Mouse (Mus musculus) embryonic fibroblast, embryonic 13.5 days (primary cell): Measurements from ENCODE around the gene Ptbp1. TPM values are rescaled to one million over a fixed set of nuclear protein-coding genes. Genes with fewer than 3 reads are reported as not detected.

Source experiments
- H3K27ac ChIP-seq: 2 replicates; pipeline ENCODE4 v1.5.1; 2012; ENCODE audit warnings: low read length, control low read depth, inconsistent platforms; ENCODE audit not compliant: insufficient read depth
- H3K4me1 ChIP-seq: 2 replicates; pipeline ENCODE4 v1.6.1; 2011; ENCODE audit warnings: low read length; ENCODE audit not compliant: control insufficient read depth, insufficient read depth
- H3K4me3 ChIP-seq: 2 replicates; pipeline ENCODE4 v1.5.1; 2011; ENCODE audit warnings: mild to moderate bottlenecking, control low read depth, low read length; ENCODE audit not compliant: insufficient read depth
- CTCF ChIP-seq: IDR thresholded peaks from 2 replicates; pipeline ENCODE4 v1.5.1; 2011; ENCODE audit warnings: mild to moderate bottlenecking, control low read depth, low read length, moderate library complexity, borderline replicate concordance; ENCODE audit not compliant: insufficient read depth
- POLR2A ChIP-seq: IDR thresholded peaks from 2 replicates; pipeline ENCODE4 v1.6.1; 2011; ENCODE audit warnings: low read depth, mild to moderate bottlenecking, control low read depth, low read length, moderate library complexity
- polyA plus RNA-seq: library from polyadenylated mRNA; stranded (reverse); fragments of >200 nt; gene quantifications from 2 replicates; pipeline ENCODE4 v1.2.4, GENCODE M21; 2011; ENCODE audit warnings: low read depth; ENCODE audit not compliant: missing spikeins, insufficient read length

The Ptbp1 gene
- polyA plus RNA-seq, 1 experiment, result 422 TPM

- H3K4me3 ChIP-seq, result no peak overlapping the region
- no peaks in the 10 kb centered on the region for H3K4me1 ChIP-seq
- TF ChIP-seq POLR2A (peak; percentile 36; the same call in 1 of the 2 replicates), CTCF (no peak)
- no peak overlapping the region for H3K27ac ChIP-seq
These were observed 11.0 kb downstream of the Ptbp1 start for GRCm38 (mm10) chr10:79865189-79865601.

- Histone ChIP-seq H3K27ac (no peak overlapping the region), H3K4me3 (no peak overlapping the region), H3K4me1 (no peaks in the 10 kb centered on the region)
- peak; percentile 48; the same call in 1 of the 2 replicates for TF ChIP-seq CTCF
- TF ChIP-seq POLR2A, result no peak
These were observed 11.6 kb downstream of the Ptbp1 start for GRCm38 (mm10) chr10:79865801-79866295.

DNA sequence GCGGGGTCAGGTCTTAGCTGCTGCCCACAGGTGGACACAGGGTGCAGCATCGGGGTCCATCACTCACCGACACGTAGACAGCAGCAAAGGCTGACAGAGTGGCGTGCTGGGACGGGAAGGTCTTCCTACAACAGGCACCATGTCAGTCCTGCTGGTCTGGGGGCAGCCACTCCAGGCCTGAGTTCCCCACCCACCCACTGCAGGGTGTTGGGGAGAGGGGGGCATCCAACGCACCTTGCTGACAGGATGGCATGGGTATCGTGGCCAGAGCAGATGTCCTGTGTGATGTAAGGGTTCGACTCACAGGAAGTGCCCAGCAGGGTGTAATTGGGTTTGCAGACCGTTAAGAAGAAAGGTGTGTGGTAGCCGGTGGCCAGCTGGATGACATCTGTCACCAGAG lies 12.4 kb downstream of the Ptbp1 start:
- H3K4me3 ChIP-seq, result no peak overlapping the region

DNA sequence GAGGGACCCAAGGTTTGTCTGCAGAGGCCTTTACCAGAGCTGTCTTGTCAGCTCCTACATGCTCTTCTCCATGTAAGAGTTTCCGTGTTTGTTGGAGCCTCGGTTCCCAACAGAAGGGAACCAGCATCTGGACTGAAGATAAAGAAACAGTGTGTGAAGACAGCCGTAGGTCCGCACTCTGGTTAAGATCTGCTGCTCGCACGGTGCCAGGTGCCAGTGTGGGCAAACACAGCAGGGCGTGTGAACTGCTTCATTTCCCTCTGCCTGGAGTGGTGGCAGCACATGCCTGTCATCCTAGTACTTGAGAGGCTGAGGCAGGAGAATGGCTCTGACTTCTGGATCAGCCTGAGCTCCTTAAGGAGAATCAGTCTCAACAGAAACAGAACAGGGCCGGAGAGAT lies 17.6 kb downstream of the Ptbp1 start:
- H3K4me3 ChIP-seq, result no peak overlapping the region
- TF ChIP-seq CTCF (no peak), POLR2A (no peak)

More for the DNA sequence above, 12.4 kb downstream of the Ptbp1 start:
- TF ChIP-seq POLR2A (no peak), CTCF (no peak)
- no peak overlapping the region for H3K27ac ChIP-seq
- no peaks in the 10 kb centered on the region for H3K4me1 ChIP-seq

DNA sequence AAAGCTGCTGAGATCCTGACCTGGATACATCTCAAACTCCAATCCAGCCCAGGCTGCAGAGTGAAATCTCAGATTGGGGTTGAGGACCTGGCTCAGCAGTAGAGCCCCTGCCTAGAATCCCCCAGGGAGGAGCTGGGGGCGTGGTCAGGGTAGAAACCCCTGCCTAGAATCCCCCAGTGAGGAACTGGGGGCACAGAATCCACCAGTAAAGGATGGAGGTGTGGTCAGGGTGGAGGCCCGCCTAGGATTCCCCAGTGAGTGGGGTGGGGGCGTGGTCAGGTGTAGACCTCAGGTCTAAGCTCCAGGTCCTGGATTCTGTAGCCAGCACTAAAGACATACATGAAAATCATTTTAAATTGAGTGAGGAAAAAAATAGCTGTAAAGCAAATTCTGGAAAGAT lies 18.6 kb downstream of the Ptbp1 start:
- Histone ChIP-seq H3K27ac (no peak overlapping the region), H3K4me3 (no peak overlapping the region), H3K4me1 (no peaks in the 10 kb centered on the region)
- TF ChIP-seq POLR2A (no peak), CTCF (no peak)

More for the DNA sequence above, 17.6 kb downstream of the Ptbp1 start:
- Histone ChIP-seq H3K27ac (no peak overlapping the region), H3K4me1 (no peaks in the 10 kb centered on the region)

DNA sequence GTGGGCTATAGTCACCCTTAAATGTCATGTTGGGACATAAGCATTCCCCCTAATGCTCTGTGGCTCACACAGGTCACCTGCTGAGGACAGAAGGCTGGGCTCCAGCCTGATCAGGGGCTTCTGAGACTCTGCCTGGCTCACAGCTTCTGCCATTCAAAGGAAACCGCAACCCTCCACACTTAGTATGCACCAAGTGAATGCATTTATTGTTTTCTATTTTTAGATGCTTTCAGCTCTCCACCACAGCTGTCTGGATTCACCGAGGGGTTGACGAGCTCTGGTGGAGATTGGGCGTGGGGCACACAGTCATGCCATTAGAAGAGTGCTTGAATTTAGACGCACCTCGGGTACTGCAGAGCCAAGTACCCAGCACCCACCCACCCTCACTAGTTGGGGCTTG lies 19.1 kb downstream of the Ptbp1 start:
- Histone ChIP-seq H3K27ac (no peak overlapping the region), H3K4me1 (no peaks in the 10 kb centered on the region), H3K4me3 (no peak overlapping the region)
- TF ChIP-seq CTCF (no peak), POLR2A (no peak)

- no peaks in the 10 kb centered on the region for H3K4me1 ChIP-seq
- no peak overlapping the region for H3K27ac ChIP-seq
- peak overlapping the region; percentile 36 for H3K4me3 ChIP-seq
- TF ChIP-seq CTCF (no peak), POLR2A (no peak)
These were observed 19.6 kb downstream of the Ptbp1 start for GRCm38 (mm10) chr10:79873715-79874289.

GRCm38 (mm10) chr10:79874290-79874862 lies 20.1 kb downstream of the Ptbp1 start, which contains the start of the genes Prtn3 and Plppr3:
Prtn3 (plus strand) TSS chr10:79874476.
Plppr3 (minus strand) TSS chr10:79874634.
- Histone ChIP-seq H3K27ac (no peak within 1 kb of the TSS), H3K4me1 (no peaks in the 10 kb centered on the region), H3K4me3 (peak within 1 kb of the TSS; percentile 36)
- TF ChIP-seq POLR2A (no peak), CTCF (no peak)

- H3K4me3 ChIP-seq, result no peak overlapping the region
- no peak for TF ChIP-seq CTCF
- TF ChIP-seq POLR2A, result no peak
- H3K4me1 ChIP-seq, result no peaks in the 10 kb centered on the region
- H3K27ac ChIP-seq, result no peak overlapping the region
These were observed 22.9 kb downstream of the Ptbp1 start for GRCm38 (mm10) chr10:79877174-79877573.

- Histone ChIP-seq H3K4me3 (no peak overlapping the region), H3K4me1 (no peaks in the 10 kb centered on the region), H3K27ac (no peak overlapping the region)
- TF ChIP-seq CTCF (no peak), POLR2A (no peak)
These were observed 23.5 kb downstream of the Ptbp1 start for GRCm38 (mm10) chr10:79877757-79878156.

DNA sequence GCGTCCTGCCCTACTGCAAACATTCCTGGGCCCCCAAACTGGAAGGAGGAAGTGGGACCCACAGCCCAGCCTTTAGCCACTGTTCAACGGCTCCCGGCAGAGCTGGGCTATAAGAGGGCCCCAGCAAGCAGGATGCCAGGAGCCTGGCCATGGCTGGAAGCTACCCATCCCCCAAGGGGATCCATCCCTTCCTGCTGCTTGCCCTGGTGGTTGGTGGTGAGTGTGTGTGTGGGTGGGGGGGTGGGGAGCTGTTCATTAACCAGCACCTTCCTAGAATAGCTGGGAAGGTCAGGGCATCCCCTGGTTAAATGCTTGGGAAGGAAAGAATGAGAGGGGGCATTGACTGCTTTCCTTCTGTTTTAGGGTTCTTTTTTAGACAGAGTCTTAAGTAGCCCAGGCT lies 25.3 kb downstream of the Ptbp1 start:
- Histone ChIP-seq H3K27ac (no peak overlapping the region), H3K4me1 (no peaks in the 10 kb centered on the region), H3K4me3 (no peak overlapping the region)
- TF ChIP-seq POLR2A (no peak), CTCF (no peak)
